Mouse (Mus musculus) MEL (cell line): ENCODE measurements around the gene Fam114a1. TPM values are rescaled to one million over a fixed set of nuclear protein-coding genes. Genes with fewer than 3 reads are reported as not detected.

ENCODE experiments used
- DNase-seq: peaks from one replicate; pipeline ENCODE4 v3.0.0; 2011; ENCODE audit warnings: low read depth, low spot score
- H3K27ac ChIP-seq: 2 replicates; pipeline ENCODE4 v1.5.1; 2012; ENCODE audit warnings: low read depth, mild to moderate bottlenecking, control low read depth, low read length, moderate library complexity; ENCODE audit not compliant: control insufficient read depth
- H3K27me3 ChIP-seq, 2 experiments: fragments of 150-350 bp in 1 of 2; sonication (generic) in 1 of 2; 2 replicates each; pipeline ENCODE4 v1.6.1; 2012; ENCODE audit warnings: low read length in 2 of 2, mild to moderate bottlenecking in 2 of 2, improper control_type of control experiment in 1 of 2, moderate library complexity in 1 of 2; ENCODE audit not compliant: insufficient read depth in 2 of 2, control insufficient read depth in 1 of 2
- H3K36me3 ChIP-seq, 2 experiments: 2 replicates each; pipeline ENCODE4 v1.6.1; 2012 to 2014; ENCODE audit warnings: low read length in 2 of 2, improper control_type of control experiment in 1 of 2, inconsistent platforms in 1 of 2, mild to moderate bottlenecking in 1 of 2; ENCODE audit not compliant: insufficient read depth in 2 of 2, control insufficient read depth in 1 of 2
- H3K4me1 ChIP-seq, 2 experiments: fragments of 150-350 bp in 1 of 2; sonication (generic) in 1 of 2; 2 replicates each; pipeline ENCODE4 v1.6.1; 2012; ENCODE audit warnings: low read length in 2 of 2, improper control_type of control experiment in 1 of 2, mild to moderate bottlenecking in 1 of 2; ENCODE audit not compliant: insufficient read depth in 2 of 2, control insufficient read depth in 1 of 2
- H3K4me3 ChIP-seq, 2 experiments: fragments of 150-350 bp in 1 of 2; sonication (generic) in 1 of 2; 2 replicates each; pipeline ENCODE4 v1.5.1; 2012; ENCODE audit warnings: low read depth in 2 of 2, low read length in 2 of 2, mild to moderate bottlenecking in 2 of 2, moderate library complexity in 2 of 2, control low read depth in 1 of 2, improper control_type of control experiment in 1 of 2; ENCODE audit not compliant: control insufficient read depth in 1 of 2, insufficient read depth in 1 of 2
- H3K79me2 ChIP-seq: 2 replicates; pipeline ENCODE4 v1.6.1; 2012; ENCODE audit warnings: mild to moderate bottlenecking, low read length, moderate library complexity; ENCODE audit not compliant: control insufficient read depth, poor library complexity, insufficient read depth
- H3K9ac ChIP-seq: 2 replicates; pipeline ENCODE4 v1.6.1; 2012; ENCODE audit warnings: low read depth, mild to moderate bottlenecking, control low read depth, low read length, moderate library complexity; ENCODE audit not compliant: control insufficient read depth, poor library complexity, severe bottlenecking
- H3K9me3 ChIP-seq: fragments of 150-350 bp; sonication (generic); replicated peaks from 2 replicates; pipeline ENCODE4 v1.6.1; 2012; ENCODE audit warnings: mild to moderate bottlenecking, low read length, improper control_type of control experiment, moderate library complexity; ENCODE audit not compliant: insufficient read depth
- BHLHE40 ChIP-seq: IDR thresholded peaks from 2 replicates; pipeline ENCODE4 v1.6.1; 2012; ENCODE audit warnings: low read depth, mild to moderate bottlenecking, inconsistent platforms, low read length, improper control_type of control experiment, borderline replicate concordance
- CHD2 ChIP-seq: IDR thresholded peaks from 2 replicates; pipeline ENCODE4 v1.6.1; 2011; ENCODE audit warnings: low read length, improper control_type of control experiment
- ELF1 ChIP-seq: IDR thresholded peaks from 2 replicates; pipeline ENCODE4 v1.6.1; 2014; ENCODE audit warnings: low read depth, mild to moderate bottlenecking, inconsistent platforms, low read length, improper control_type of control experiment, moderate library complexity
- EP300 ChIP-seq, 2 experiments: IDR thresholded peaks; 2 replicates each; pipeline ENCODE4 v1.6.1; 2011; ENCODE audit warnings: improper control_type of control experiment in 2 of 2, low read length in 2 of 2, low read depth in 1 of 2, mild to moderate bottlenecking in 1 of 2
- ETS1 ChIP-seq: IDR thresholded peaks from 2 replicates; pipeline ENCODE4 v1.6.1; 2012; ENCODE audit warnings: low read depth, mild to moderate bottlenecking, inconsistent platforms, low read length, improper control_type of control experiment, moderate library complexity
- GABPA ChIP-seq: IDR thresholded peaks from 2 replicates; pipeline ENCODE4 v1.6.1; 2012; ENCODE audit warnings: low read depth, mild to moderate bottlenecking, inconsistent platforms, low read length, improper control_type of control experiment, moderate library complexity
- GATA1 ChIP-seq: IDR thresholded peaks from 2 replicates; pipeline ENCODE4 v1.6.1; 2011; ENCODE audit warnings: low read depth, low read length, improper control_type of control experiment
- HCFC1 ChIP-seq: IDR thresholded peaks from 2 replicates; pipeline ENCODE4 v1.6.1; 2012; ENCODE audit warnings: low read depth, mild to moderate bottlenecking, inconsistent platforms, low read length, improper control_type of control experiment, moderate library complexity
- KAT2A ChIP-seq: conservative IDR thresholded peaks from 2 replicates; pipeline ENCODE4 v1.6.1; 2012; ENCODE audit warnings: low read depth, low read length, improper control_type of control experiment, inconsistent platforms
- MAX ChIP-seq: IDR thresholded peaks from 2 replicates; pipeline ENCODE4 v1.6.1; 2011; ENCODE audit warnings: low read length, improper control_type of control experiment
- MAZ ChIP-seq: IDR thresholded peaks from 2 replicates; pipeline ENCODE4 v1.6.1; 2012; ENCODE audit warnings: low read depth, mild to moderate bottlenecking, inconsistent platforms, low read length, improper control_type of control experiment
- MYC ChIP-seq: IDR thresholded peaks from 2 replicates; pipeline ENCODE4 v1.6.1; 2011; ENCODE audit warnings: low read depth, mild to moderate bottlenecking, low read length, improper control_type of control experiment, moderate library complexity
- POLR2A ChIP-seq, 2 experiments: IDR thresholded peaks; 2 replicates each; pipeline ENCODE4 v1.6.1; 2011 to 2012; ENCODE audit warnings: low read length in 2 of 2, mild to moderate bottlenecking in 2 of 2, control low read depth in 1 of 2, improper control_type of control experiment in 1 of 2, low read depth in 1 of 2, moderate library complexity in 1 of 2; ENCODE audit not compliant: control insufficient read depth in 1 of 2, insufficient read depth in 1 of 2, poor library complexity in 1 of 2
- POLR2AphosphoS5 ChIP-seq: IDR thresholded peaks from 2 replicates; pipeline ENCODE4 v1.6.1; 2012; ENCODE audit warnings: low read depth, borderline replicate concordance, mild to moderate bottlenecking, inconsistent platforms, low read length, moderate library complexity, mixed read lengths
- SMC3 ChIP-seq: IDR thresholded peaks from 2 replicates; pipeline ENCODE4 v1.6.1; 2011; ENCODE audit warnings: low read depth, low read length, improper control_type of control experiment
- TBP ChIP-seq: IDR thresholded peaks from 2 replicates; pipeline ENCODE4 v1.8.0; 2011; ENCODE audit warnings: low read depth, low read length, improper control_type of control experiment
- UBTF ChIP-seq: IDR thresholded peaks from 2 replicates; pipeline ENCODE4 v1.6.1; 2012; ENCODE audit warnings: low read depth, mild to moderate bottlenecking, inconsistent platforms, low read length, improper control_type of control experiment, moderate library complexity, borderline replicate concordance; ENCODE audit not compliant: insufficient read depth
- USF1 ChIP-seq: IDR thresholded peaks from 2 replicates; pipeline ENCODE4 v1.6.1; 2014; ENCODE audit warnings: low read depth, mild to moderate bottlenecking, inconsistent platforms, low read length, improper control_type of control experiment, moderate library complexity
- USF2 ChIP-seq, 2 experiments: IDR thresholded peaks; 2 replicates each; pipeline ENCODE4 v1.6.1; 2011 to 2012; ENCODE audit warnings: improper control_type of control experiment in 2 of 2, low read length in 2 of 2, borderline replicate concordance in 1 of 2, inconsistent platforms in 1 of 2, low read depth in 1 of 2, mild to moderate bottlenecking in 1 of 2; ENCODE audit not compliant: insufficient read depth in 1 of 2
- ZC3H11A ChIP-seq: IDR thresholded peaks from 2 replicates; pipeline ENCODE4 v1.6.1; 2012; ENCODE audit warnings: low read depth, mild to moderate bottlenecking, inconsistent platforms, low read length, improper control_type of control experiment
- ZKSCAN1 ChIP-seq: IDR thresholded peaks from 2 replicates; pipeline ENCODE4 v1.6.1; 2012; ENCODE audit warnings: low read depth, mild to moderate bottlenecking, inconsistent platforms, low read length, improper control_type of control experiment, moderate library complexity
- ZMIZ1 ChIP-seq: IDR thresholded peaks from 2 replicates; pipeline ENCODE4 v1.6.1; 2012; ENCODE audit warnings: low read depth, mild to moderate bottlenecking, inconsistent platforms, low read length, improper control_type of control experiment, moderate library complexity
- polyA plus RNA-seq, 2 experiments: library from polyadenylated mRNA; stranded (reverse) in 1 of 2; unstranded in 1 of 2; fragments of >175 nt in 1 of 2; fragments of >200 nt in 1 of 2; gene quantifications; 2 replicates each; pipeline versions ENCODE4 v1.2.1 to v1.2.4; 2012; ENCODE audit warnings: low replicate concordance in 2 of 2, low read depth in 1 of 2; ENCODE audit not compliant: insufficient read length in 2 of 2, insufficient read depth in 1 of 2, missing spikeins in 1 of 2
- total RNA-seq: library from RNA; depleted of rRNA; stranded (reverse); fragments of 300-350 nt; gene quantifications from 2 replicates; pipeline ENCODE4 v1.2.3, GENCODE M21; 2012

Gene Fam114a1
- total and polyA plus RNA-seq, 3 experiments: 0.08 TPM; not detected in 2

- TF ChIP-seq BHLHE40 (no peak), UBTF (no peak), ZKSCAN1 (no peak), POLR2A (IDR thresholded peaks at IDR 0.05; ENCODE audit: control insufficient read depth in 1 of 2, insufficient read depth in 1 of 2, low read depth in 1 of 2, low read length in 2 of 2, poor library complexity in 1 of 2) (no peak), ZC3H11A (no peak), POLR2AphosphoS5 (no peak), MYC (no peak), SMC3 (no peak), ELF1 (no peak), USF2 (IDR thresholded peaks at IDR 0.05; ENCODE audit: borderline replicate concordance in 1 of 2, insufficient read depth in 1 of 2, low read depth in 1 of 2, low read length in 2 of 2) (no peak), MAZ (no peak)
- Histone ChIP-seq H3K9ac (no peak overlapping the region), H3K9me3 (no peaks in the 10 kb centered on the region), H3K27ac (no peak overlapping the region), H3K79me2 (no peaks in the 10 kb centered on the region), H3K4me1 (no peaks in the 10 kb centered on the region), H3K36me3 (no peaks in the 10 kb centered on the region), H3K27me3 (peaks cover 2 to 4% of the 10 kb centered on the region in 2 experiments), H3K4me3 (no peak overlapping the region)
- DNase-seq: no peak
Measured at GRCm38 (mm10) chr5:64954931-64955330, 14.9 kb upstream of the Fam114a1 start.

GRCm38 (mm10) chr5:64958991-64959842 lies 10.7 kb upstream of the Fam114a1 start:
- H3K36me3 ChIP-seq: peaks cover 0 to 3% of the 10 kb centered on the region in 2 experiments; a peak in 1 of 4 replicates
- no peaks in the 10 kb centered on the region for H3K9me3 ChIP-seq
- H3K79me2 ChIP-seq: no peaks in the 10 kb centered on the region
- peaks cover 0 to 6% of the 10 kb centered on the region in 2 experiments for H3K27me3 ChIP-seq
- DNase-seq: peak; percentile 50
- TF ChIP-seq MYC (0 out of 2 replicates have a peak, but pooled peaks have one; percentile 9), ZKSCAN1 (no peak), KAT2A (no peak), EP300 (IDR thresholded peaks at IDR 0.05; ENCODE audit: low read depth in 1 of 2, low read length in 2 of 2) (no peak), BHLHE40 (no peak), USF1 (peak; percentile 88), GATA1 (no peak), TBP (no peak), ZMIZ1 (no peak), HCFC1 (no peak), GABPA (no peak), USF2 (IDR thresholded peaks at IDR 0.05; ENCODE audit: borderline replicate concordance in 1 of 2, insufficient read depth in 1 of 2, low read depth in 1 of 2, low read length in 2 of 2) (peak in 1 of 2 experiments; percentile 58; a peak in 1 of 4 replicates), CHD2 (no peak), MAX (peak; percentile 70; the same call in 1 of the 2 replicates), ELF1 (no peak), ETS1 (peak; percentile 32), SMC3 (no peak)
- peaks cover 0 to 6% of the 10 kb centered on the region in 2 experiments; a peak in 1 of 4 replicates for H3K4me1 ChIP-seq
- H3K4me3 ChIP-seq: peak overlapping the region; percentile 56 to 73
- peak overlapping the region; percentile 47 for H3K9ac ChIP-seq
- no peak overlapping the region for H3K27ac ChIP-seq
